Mouse (Mus musculus) neural tube, embryonic 11.5 days (tissue): ENCODE measurements at regions not wholly inside any gene's neighbourhood (a gene's known extent, or its start where the extent isn't known, plus 50 kb on each side); places are given as distances from the start of the nearest gene placed in this dataset.
A peak's percentile ranks its signal among the peaks of the same experiment; 100 is the strongest.
"Not testable (repeated sequence)": the region's sequence is repeated elsewhere in the genome, so short reads cannot be mapped to it uniquely, and the experiment has no call there.

Experiments used
- ATAC-seq: fragments of 200-750 bp; cut with Nextera tagmentation; 2 replicates; pipeline ENCODE4 v1.8.0; 2017; ENCODE audit warnings: moderate number of reproducible peaks, mild to moderate bottlenecking, moderate TSS enrichment, moderate library complexity; ENCODE audit not compliant: insufficient read depth, low FRiP score, low TSS enrichment
- DNase-seq: peaks from one replicate; pipeline ENCODE4 v3.0.0-alpha.2; 2015; ENCODE audit warnings: low spot score
- H3K27ac ChIP-seq: fragments of 300-500 bp; sonication (generic); 2 replicates; pipeline ENCODE4 v1.5.1; 2014; ENCODE audit warnings: low read depth, mild to moderate bottlenecking, low read length
- H3K27me3 ChIP-seq: fragments of 300-500 bp; sonication (generic); 2 replicates; pipeline ENCODE4 v1.6.1; 2014; ENCODE audit warnings: mild to moderate bottlenecking, low read length, mixed read lengths; ENCODE audit not compliant: control insufficient read depth, insufficient read depth
- H3K36me3 ChIP-seq: fragments of 300-500 bp; sonication (generic); 2 replicates; pipeline ENCODE4 v1.6.1; 2014; ENCODE audit warnings: mild to moderate bottlenecking, low read length, moderate library complexity, mixed read lengths; ENCODE audit not compliant: control insufficient read depth, insufficient read depth
- H3K4me1 ChIP-seq: fragments of 300-500 bp; sonication (generic); 2 replicates; pipeline ENCODE4 v1.6.1; 2014; ENCODE audit warnings: low read length, mixed read lengths; ENCODE audit not compliant: control insufficient read depth, insufficient read depth
- H3K4me2 ChIP-seq: fragments of 300-500 bp; sonication (generic); 2 replicates; pipeline ENCODE4 v1.6.1; 2014; ENCODE audit warnings: low read depth, mild to moderate bottlenecking, moderate library complexity
- H3K4me3 ChIP-seq: fragments of 300-500 bp; sonication (generic); 2 replicates; pipeline ENCODE4 v1.5.1; 2014; ENCODE audit warnings: low read depth, low read length
- H3K9ac ChIP-seq: fragments of 300-500 bp; sonication (generic); 2 replicates; pipeline ENCODE4 v1.6.1; 2014; ENCODE audit warnings: mild to moderate bottlenecking, low read length
- H3K9me3 ChIP-seq: fragments of 300-500 bp; sonication (generic); 2 replicates; pipeline ENCODE4 v1.6.1; 2016; ENCODE audit warnings: low read length; ENCODE audit not compliant: control insufficient read depth
- WGBS: fragments of 180-500 bp; shearing (Covaris S2); extraction: QIAGEN DNeasy Blood & Tissue Kit; methylation state at CpG from one replicate; pipeline ENCODE4 v1.1.7; 2014; 5-methylcytosine and 5-hydroxymethylcytosine counted together

DNA sequence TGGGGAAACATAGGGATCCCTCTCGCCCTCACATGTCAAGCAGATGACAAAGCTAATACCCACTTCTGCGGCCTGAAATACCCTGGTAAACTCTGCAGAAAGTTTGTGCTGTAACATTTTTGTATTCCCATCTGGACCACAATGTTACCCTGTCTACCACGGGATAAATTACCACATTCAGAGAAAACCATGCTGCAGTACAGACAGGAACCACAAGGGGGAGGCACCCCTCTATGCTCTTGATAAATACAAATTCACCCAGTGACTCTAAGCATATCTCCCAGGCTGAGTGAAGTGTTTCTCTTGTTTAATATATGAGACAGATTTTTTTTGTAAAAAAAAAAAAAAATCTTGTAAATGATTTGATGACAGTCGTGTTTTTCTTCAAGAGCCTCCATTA, 512.7 kb downstream of the Dad1 start:
- H3K36me3 ChIP-seq, H3K9ac ChIP-seq, H3K27me3 ChIP-seq, H3K27ac ChIP-seq, ATAC-seq, H3K9me3 ChIP-seq, H3K4me3 ChIP-seq, H3K4me1 ChIP-seq, H3K4me2 ChIP-seq: not testable (repeated sequence)
- 46% methylated on average over 4 of the region's 4 CpGs for WGBS
- DNase-seq = peak; percentile 25

DNA sequence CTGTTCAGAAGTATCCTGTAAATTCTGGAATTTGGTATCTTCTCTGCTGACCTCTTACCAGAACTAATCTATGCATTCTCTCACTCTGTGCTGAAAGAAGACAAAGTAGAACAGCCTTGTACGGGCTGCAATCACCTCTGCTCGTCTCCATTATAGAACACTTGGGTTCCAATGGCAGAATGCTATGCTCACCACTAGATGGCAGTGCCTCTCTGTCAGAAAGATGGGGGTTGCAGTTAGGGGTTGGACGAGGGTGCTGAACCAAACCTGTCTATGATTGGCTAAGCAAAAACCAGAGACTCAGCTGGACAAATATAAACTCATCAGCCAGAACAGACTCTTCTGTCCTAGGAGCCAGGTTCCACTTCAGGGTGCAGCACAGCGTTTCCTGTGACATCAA, 515.9 kb downstream of the Dad1 start:
- not testable (repeated sequence) for H3K9me3 ChIP-seq, H3K4me1 ChIP-seq, H3K27ac ChIP-seq, H3K36me3 ChIP-seq, H3K4me2 ChIP-seq, H3K9ac ChIP-seq, H3K27me3 ChIP-seq, DNase-seq, H3K4me3 ChIP-seq
- 47% methylated on average over 4 of the region's 4 CpGs for WGBS
- 0 out of 2 replicates have a peak, but pooled peaks have one; percentile 27 for ATAC-seq

DNA sequence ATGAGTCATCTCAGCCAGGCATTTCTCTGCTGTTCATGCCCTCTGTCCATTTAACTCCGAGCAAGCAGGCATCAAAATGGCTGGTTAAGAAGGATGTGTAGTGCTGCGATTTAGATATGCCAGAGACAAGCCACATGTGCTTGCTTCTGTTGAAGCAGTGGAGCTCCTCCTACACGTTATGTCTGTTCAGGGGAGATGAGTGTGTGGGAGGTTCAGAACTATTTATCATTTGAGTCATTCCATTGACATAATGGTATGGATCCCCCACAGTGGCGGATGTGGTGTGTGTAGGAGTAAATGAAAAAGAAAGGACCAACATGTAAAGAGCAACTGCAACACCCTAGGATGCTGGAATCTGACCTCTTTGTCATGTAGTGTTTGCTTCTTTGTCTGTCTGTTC, 517.6 kb downstream of the Dad1 start:
- H3K9me3 ChIP-seq, H3K4me2 ChIP-seq, H3K4me1 ChIP-seq, H3K27ac ChIP-seq, ATAC-seq, H3K4me3 ChIP-seq, H3K9ac ChIP-seq, H3K36me3 ChIP-seq, H3K27me3 ChIP-seq, DNase-seq: not testable (repeated sequence)
- WGBS = 72% methylated on average over 4 of the region's 4 CpGs

DNA sequence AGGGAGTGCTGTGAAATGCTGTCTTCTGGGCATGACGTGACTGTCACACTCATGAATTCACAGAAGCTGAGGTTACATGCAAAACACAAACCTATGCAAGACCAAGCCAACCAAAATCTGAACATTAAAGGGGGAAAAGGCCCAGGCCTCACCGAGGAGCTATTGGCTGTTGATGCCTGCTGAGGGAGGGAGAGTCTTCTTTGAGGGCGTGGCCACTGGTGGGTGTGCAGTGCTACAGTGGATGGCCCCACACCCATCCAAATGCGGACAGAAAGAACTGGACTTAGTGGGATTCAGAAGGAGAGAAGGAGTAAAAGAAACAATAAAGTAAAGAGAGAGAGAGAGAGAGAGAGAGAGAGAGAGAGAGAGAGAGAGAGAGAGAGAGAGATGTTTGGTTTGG, 522.3 kb downstream of the Dad1 start:
- ATAC-seq, H3K27me3 ChIP-seq, H3K36me3 ChIP-seq, H3K4me3 ChIP-seq, H3K9ac ChIP-seq, H3K4me2 ChIP-seq, DNase-seq, H3K27ac ChIP-seq, H3K9me3 ChIP-seq, H3K4me1 ChIP-seq: not testable (repeated sequence)
- no CpG with 5 or more reads among the region's 4 CpGs for WGBS

DNA sequence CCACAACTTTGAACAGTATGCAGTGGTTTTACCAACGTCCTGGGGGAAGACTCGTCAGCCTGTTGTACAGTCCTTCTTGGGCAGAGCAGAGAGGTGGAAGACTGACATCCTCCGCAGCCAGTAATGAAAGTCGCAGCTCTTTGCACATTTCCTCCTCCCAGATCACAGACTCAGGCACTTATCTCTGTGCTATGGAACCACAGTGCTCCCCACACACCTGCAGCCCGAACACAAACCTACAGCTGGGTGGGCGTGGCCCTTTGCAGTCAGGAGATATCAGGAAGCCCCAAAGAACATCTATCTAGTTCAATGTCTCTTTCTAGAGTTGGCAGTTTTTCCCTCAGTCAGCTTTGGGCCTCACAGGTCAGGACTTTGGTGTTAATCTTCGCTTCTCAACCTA, 524.0 kb downstream of the Dad1 start:
- not testable (repeated sequence) for ATAC-seq, H3K9me3 ChIP-seq, H3K27ac ChIP-seq, H3K9ac ChIP-seq, H3K4me2 ChIP-seq, H3K27me3 ChIP-seq, DNase-seq, H3K36me3 ChIP-seq, H3K4me1 ChIP-seq, H3K4me3 ChIP-seq
- WGBS = no CpG with 5 or more reads among the region's 7 CpGs

DNA sequence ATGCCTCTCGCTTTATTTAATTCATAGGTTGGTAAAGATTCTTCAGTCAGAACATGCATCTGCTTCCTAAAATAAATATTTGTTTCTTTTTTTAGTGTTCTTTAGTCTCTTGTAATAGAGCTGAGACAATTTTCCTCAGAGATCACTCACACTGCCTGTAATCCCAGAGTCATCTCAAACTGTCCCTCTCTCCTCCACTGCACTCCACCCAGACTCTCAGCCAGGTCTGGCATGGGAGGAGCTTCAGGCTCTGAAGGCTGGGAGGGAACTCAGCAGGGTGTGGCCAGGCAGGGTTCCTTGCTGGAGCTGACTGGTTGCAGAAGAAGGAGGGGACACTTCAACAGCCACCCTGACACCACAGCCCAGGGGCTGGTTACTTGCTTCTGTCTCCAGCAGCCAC, 524.8 kb downstream of the Dad1 start:
- no CpG with 5 or more reads among the region's 1 CpGs for WGBS
- not testable (repeated sequence) for H3K9ac ChIP-seq, H3K36me3 ChIP-seq, ATAC-seq, DNase-seq, H3K9me3 ChIP-seq, H3K27me3 ChIP-seq, H3K4me2 ChIP-seq, H3K4me3 ChIP-seq, H3K27ac ChIP-seq, H3K4me1 ChIP-seq

DNA sequence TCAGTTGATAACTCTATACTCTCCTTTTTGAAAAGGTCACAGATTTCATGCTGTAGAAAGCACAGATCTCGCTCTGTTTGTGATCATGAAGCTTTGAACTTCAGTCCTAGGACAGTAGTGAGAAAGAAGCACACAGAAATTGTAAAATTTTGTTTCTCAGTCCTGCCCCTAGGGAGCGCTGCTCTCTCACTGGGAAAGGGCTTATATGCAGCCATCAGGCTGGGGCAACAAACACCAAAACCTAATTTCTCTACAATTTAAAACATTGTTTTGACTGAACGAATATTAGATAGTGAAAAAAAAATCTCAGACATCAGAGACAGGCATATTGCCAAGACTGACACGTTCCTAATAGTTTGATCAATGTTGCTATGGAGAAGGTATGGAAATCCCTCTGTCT, 527.0 kb downstream of the Dad1 start:
- DNase-seq, H3K36me3 ChIP-seq, H3K4me3 ChIP-seq, H3K4me2 ChIP-seq, H3K4me1 ChIP-seq, H3K27ac ChIP-seq, H3K9ac ChIP-seq, H3K27me3 ChIP-seq, H3K9me3 ChIP-seq, ATAC-seq: not testable (repeated sequence)
- 70% methylated on average over 2 of the region's 4 CpGs for WGBS

DNA sequence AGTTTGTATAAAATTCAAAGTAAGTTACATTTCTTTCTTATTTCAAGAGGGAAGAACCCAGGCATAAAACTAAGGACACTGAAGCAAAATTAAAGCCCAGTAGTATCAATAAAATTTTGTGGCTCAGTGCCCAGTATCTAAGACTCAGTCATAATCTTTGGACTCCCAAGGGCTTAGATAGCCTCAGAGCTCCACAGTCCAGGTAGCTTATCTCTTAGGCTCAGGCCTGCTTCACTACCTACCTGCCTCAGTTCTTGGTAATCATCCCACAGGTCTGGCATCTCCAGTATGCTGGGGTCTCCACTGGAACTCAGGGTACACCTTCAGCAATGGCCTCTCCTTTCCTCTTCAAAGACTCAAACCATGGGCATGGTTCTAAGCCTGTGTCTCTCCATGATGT, 530.3 kb downstream of the Dad1 start:
- not testable (repeated sequence) for H3K9me3 ChIP-seq, H3K27ac ChIP-seq, H3K27me3 ChIP-seq, H3K4me2 ChIP-seq, H3K4me3 ChIP-seq, ATAC-seq, H3K4me1 ChIP-seq, H3K36me3 ChIP-seq, DNase-seq, H3K9ac ChIP-seq

DNA sequence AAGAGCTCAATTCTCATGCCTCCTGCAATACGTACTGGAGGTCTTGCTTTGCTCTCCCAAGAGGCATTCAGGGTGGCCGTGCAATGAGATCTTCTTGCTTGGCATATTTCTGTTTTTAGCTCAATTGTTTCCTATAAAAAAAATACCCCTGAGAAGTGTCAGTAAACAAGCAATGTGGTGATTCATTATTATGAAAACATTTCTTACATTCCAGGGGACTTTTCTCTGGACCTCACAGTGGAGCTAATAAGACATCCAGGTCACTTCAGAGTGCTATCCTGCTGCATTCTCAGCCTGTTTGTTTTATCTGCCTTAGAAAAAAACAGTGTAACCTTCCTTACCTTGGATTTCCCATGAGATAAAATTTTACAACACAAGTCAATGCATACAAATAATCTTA, 532.0 kb downstream of the Dad1 start:
- not testable (repeated sequence) for H3K4me2 ChIP-seq, H3K27ac ChIP-seq, H3K9ac ChIP-seq, H3K36me3 ChIP-seq, ATAC-seq, H3K9me3 ChIP-seq, H3K4me3 ChIP-seq, DNase-seq, H3K4me1 ChIP-seq, H3K27me3 ChIP-seq
- 80% methylated on average over 1 of the region's 2 CpGs for WGBS
